Mouse (Mus musculus) lung, embryonic 15.5 days (tissue): ENCODE measurements around the gene Apol9b. TPM values are rescaled to one million over a fixed set of nuclear protein-coding genes. Genes with fewer than 3 reads are reported as not detected.

Source experiments
- ATAC-seq: fragments of 200-750 bp; cut with Nextera tagmentation; 2 replicates; pipeline ENCODE4 v1.8.0; 2017; ENCODE audit warnings: moderate number of reproducible peaks, borderline replicate concordance; ENCODE audit not compliant: low FRiP score, low TSS enrichment; ENCODE audit errors: extremely low read depth
- H3K27ac ChIP-seq: fragments of 300-500 bp; sonication (generic); 2 replicates; pipeline ENCODE4 v1.5.1; 2015; ENCODE audit warnings: moderate library complexity, mild to moderate bottlenecking, inconsistent platforms
- H3K27me3 ChIP-seq: fragments of 300-500 bp; sonication (generic); 2 replicates; pipeline ENCODE4 v1.6.1; 2015; ENCODE audit warnings: inconsistent platforms
- H3K36me3 ChIP-seq: fragments of 300-500 bp; sonication (generic); 2 replicates; pipeline ENCODE4 v1.6.1; 2015; ENCODE audit warnings: inconsistent platforms
- H3K4me1 ChIP-seq: fragments of 300-500 bp; sonication (generic); 2 replicates; pipeline ENCODE4 v1.6.1; 2015; ENCODE audit warnings: inconsistent platforms
- H3K4me2 ChIP-seq: fragments of 300-500 bp; sonication (generic); 2 replicates; pipeline ENCODE4 v1.6.1; 2015; ENCODE audit warnings: inconsistent platforms, mild to moderate bottlenecking, moderate library complexity
- H3K4me3 ChIP-seq: fragments of 300-500 bp; sonication (generic); 2 replicates; pipeline ENCODE4 v1.5.1; 2015; ENCODE audit warnings: mild to moderate bottlenecking, inconsistent platforms
- H3K9ac ChIP-seq: fragments of 300-500 bp; sonication (generic); 2 replicates; pipeline ENCODE4 v1.6.1; 2015; ENCODE audit warnings: inconsistent platforms
- H3K9me3 ChIP-seq: fragments of 300-500 bp; sonication (generic); 2 replicates; pipeline ENCODE4 v1.6.1; 2016; ENCODE audit warnings: inconsistent platforms
- WGBS: fragments of 180-500 bp; shearing (Covaris S2); methylation state at CpG from one replicate; pipeline ENCODE4 v1.1.7; 2015; 5-methylcytosine and 5-hydroxymethylcytosine counted together
- polyA plus RNA-seq: library from polyadenylated mRNA; unstranded; fragments of >200 nt; fragmentation: Nextera tagmentation; extraction: Ambion mirVana; gene quantifications from 2 replicates; pipeline ENCODE4 v1.2.1, GENCODE M21; 2015

Apol9b gene
- polyA plus RNA-seq, 1 experiment from 2014 or later = not detected

DNA sequence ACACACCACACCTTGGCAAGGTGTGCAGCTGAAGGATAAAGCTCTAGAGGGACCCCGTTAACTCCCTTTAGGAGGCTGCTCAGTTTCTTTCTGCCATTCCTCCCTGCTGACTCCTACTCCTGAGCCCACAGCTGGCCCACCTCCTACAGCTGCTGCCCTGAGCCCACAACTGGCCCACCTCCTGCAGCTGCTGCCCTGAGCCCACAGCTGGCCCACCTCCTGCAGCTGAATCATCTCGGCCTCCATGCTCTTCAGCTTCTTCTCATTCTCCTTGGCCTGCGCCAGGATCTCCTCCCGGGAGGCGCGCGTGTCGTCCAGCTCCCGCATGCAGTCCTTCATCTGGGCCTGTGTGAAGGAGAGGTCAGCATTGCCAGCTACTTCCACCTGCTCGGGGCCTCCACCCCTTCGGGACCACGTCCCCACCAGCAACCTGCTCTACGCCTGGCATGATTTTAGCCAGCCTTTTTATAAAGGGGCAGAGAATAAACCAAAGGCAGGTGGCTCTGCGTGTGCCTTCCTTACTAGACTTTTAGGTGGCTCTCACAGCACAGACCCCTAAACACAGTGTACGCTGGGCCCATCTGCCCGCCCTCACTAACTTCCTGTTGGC lies 36.8 kb downstream of the Apol9b start:
- H3K4me1 ChIP-seq = 0 out of 2 replicates have a peak, but pooled peaks cover 5% of the 10 kb centered on the region
- 89% methylated on average over 16 of the region's 16 CpGs for WGBS
- H3K9me3 ChIP-seq = no peaks in the 10 kb centered on the region
- ATAC-seq = no peak
- H3K36me3 ChIP-seq = peaks cover 100% of the 10 kb centered on the region
- H3K9ac ChIP-seq = no peak overlapping the region
- H3K4me3 ChIP-seq = no peak overlapping the region
- peak overlapping the region; percentile 3 for H3K27ac ChIP-seq
- H3K27me3 ChIP-seq = no peaks in the 10 kb centered on the region
- H3K4me2 ChIP-seq = no peak overlapping the region

DNA sequence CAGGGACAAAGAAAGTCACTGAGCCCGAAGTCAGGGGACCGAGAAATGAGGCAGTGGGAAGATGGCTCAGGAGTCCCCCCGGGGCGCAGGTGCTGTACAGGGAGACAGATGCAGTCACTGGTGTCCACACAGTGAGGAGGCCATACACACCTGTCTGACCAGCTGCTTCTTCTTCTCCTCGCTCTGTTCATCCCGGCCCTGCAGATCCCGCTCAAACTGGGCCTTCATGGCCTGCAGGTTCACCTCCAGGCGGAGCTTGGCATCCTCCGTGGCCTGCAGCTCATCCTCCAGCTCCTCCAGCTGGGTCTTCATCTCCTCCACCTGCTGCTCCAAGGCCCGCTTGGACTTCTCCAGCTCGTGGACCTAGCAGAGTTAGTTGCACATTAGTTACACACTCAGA lies 38.1 kb downstream of the Apol9b start:
- no peak for ATAC-seq
- Histone ChIP-seq H3K36me3 (peaks cover 100% of the 10 kb centered on the region), H3K27me3 (no peaks in the 10 kb centered on the region), H3K9ac (no peak overlapping the region), H3K9me3 (no peaks in the 10 kb centered on the region), H3K4me1 (0 out of 2 replicates have a peak, but pooled peaks cover 5% of the 10 kb centered on the region), H3K4me3 (no peak overlapping the region), H3K4me2 (no peak overlapping the region), H3K27ac (no peak overlapping the region)
- 87% methylated on average over 10 of the region's 11 CpGs for WGBS

GRCm38 (mm10) chr15:77770341-77770740 lies 41.5 kb downstream of the Apol9b start:
- Histone ChIP-seq H3K27me3 (no peaks in the 10 kb centered on the region), H3K4me1 (no peaks in the 10 kb centered on the region), H3K9me3 (no peaks in the 10 kb centered on the region), H3K9ac (no peak overlapping the region), H3K36me3 (peaks cover 98% of the 10 kb centered on the region), H3K4me3 (no peak overlapping the region), H3K4me2 (no peak overlapping the region), H3K27ac (no peak overlapping the region)
- ATAC-seq = no peak
- WGBS = 91% methylated on average over 5 of the region's 5 CpGs

DNA sequence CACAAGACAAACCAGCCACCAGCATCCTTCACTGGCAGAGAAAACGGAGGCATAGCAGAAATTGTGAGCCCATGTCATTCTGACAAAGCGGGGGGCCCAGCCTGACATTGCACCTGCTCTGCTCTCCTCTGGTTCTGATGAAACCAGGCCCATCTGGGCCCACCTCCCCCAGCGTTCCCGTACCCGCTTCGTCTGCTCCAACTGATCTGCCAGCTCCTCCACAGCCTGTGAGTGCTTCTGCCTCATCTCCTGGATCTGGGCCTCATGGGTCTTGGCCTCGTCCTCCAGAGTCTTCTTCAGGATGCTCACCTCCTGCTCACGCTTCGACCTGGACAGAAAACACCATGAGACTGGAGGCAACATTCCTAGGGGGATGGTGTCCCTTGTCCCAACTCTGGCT lies 42.1 kb downstream of the Apol9b start:
- H3K9ac ChIP-seq = no peak overlapping the region
- no peak for ATAC-seq
- no peak overlapping the region for H3K4me2 ChIP-seq
- no peak overlapping the region for H3K4me3 ChIP-seq
- WGBS = 92% methylated on average over 9 of the region's 9 CpGs
- no peaks in the 10 kb centered on the region for H3K4me1 ChIP-seq
- no peaks in the 10 kb centered on the region for H3K9me3 ChIP-seq
- H3K27ac ChIP-seq = no peak overlapping the region
- H3K36me3 ChIP-seq = peaks cover 98% of the 10 kb centered on the region
- no peaks in the 10 kb centered on the region for H3K27me3 ChIP-seq

- Histone ChIP-seq H3K27me3 (no peaks in the 10 kb centered on the region), H3K4me1 (no peaks in the 10 kb centered on the region), H3K9me3 (no peaks in the 10 kb centered on the region), H3K27ac (no peak overlapping the region), H3K9ac (no peak overlapping the region), H3K4me2 (no peak overlapping the region), H3K36me3 (peaks cover 98% of the 10 kb centered on the region), H3K4me3 (no peak overlapping the region)
- no peak for ATAC-seq
- 86% methylated on average over 19 of the region's 19 CpGs for WGBS
Observed at GRCm38 (mm10) chr15:77773099-77773915, 44.5 kb downstream of the Apol9b start.

GRCm38 (mm10) chr15:77774303-77774702 lies 45.5 kb downstream of the Apol9b start:
- Histone ChIP-seq H3K9ac (no peak overlapping the region), H3K36me3 (peaks cover 98% of the 10 kb centered on the region), H3K4me2 (no peak overlapping the region), H3K4me3 (no peak overlapping the region), H3K27me3 (no peaks in the 10 kb centered on the region), H3K9me3 (no peaks in the 10 kb centered on the region), H3K27ac (no peak overlapping the region), H3K4me1 (no peaks in the 10 kb centered on the region)
- 90% methylated on average over 10 of the region's 10 CpGs for WGBS
- no peak for ATAC-seq

DNA sequence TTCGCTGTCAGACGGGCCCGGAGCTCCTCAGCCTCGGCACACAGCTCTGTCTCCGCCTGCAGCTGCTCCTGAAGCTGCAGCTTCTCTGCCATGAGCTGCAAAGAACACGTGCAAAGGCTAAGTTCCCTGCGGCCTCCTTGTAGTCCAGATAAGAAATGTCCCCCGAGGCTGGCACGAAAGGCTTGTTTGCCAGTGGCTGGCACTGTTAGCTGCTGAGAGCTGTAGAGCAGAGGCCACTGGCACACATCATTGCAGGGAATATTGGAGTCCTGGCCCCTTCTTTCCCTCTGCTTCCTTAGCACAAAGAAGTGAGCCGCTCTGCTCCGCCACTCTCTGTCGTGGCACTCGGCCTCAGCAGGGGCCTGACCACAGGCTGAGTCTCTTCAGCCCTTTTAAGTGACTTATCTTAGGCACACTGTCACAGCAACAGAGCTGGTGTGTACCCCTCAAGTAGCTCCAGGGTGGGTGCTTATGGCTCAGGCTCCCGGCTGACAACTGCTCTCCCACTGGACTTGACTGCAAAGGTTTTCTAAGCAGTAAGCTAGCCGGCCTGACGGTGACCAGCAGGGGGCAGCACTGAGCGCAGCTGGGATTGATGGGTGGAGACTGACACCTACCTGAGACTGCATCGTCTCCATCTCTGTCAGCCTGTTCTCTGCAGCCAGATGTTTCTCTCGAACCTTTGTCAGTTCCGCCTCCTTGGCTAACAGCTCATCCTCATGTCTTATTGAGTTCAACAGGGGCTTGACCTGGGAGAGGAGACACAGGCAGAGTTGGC lies 46.5 kb downstream of the Apol9b start:
- Histone ChIP-seq H3K4me1 (no peaks in the 10 kb centered on the region), H3K4me3 (no peak overlapping the region), H3K36me3 (peaks cover 97% of the 10 kb centered on the region), H3K4me2 (no peak overlapping the region), H3K27ac (no peak overlapping the region), H3K9me3 (no peaks in the 10 kb centered on the region), H3K27me3 (no peaks in the 10 kb centered on the region), H3K9ac (no peak overlapping the region)
- 68% methylated on average over 20 of the region's 20 CpGs for WGBS
- 0 out of 2 replicates have a peak, but pooled peaks have one; percentile 10 for ATAC-seq

GRCm38 (mm10) chr15:77782449-77783014 lies 53.7 kb downstream of the Apol9b start:
- WGBS = 73% methylated on average over 11 of the region's 11 CpGs
- H3K4me3 ChIP-seq = no peak overlapping the region
- no peak for ATAC-seq
- peaks cover 99% of the 10 kb centered on the region for H3K36me3 ChIP-seq
- H3K9me3 ChIP-seq = no peaks in the 10 kb centered on the region
- H3K27me3 ChIP-seq = no peaks in the 10 kb centered on the region
- no peaks in the 10 kb centered on the region for H3K4me1 ChIP-seq
- no peak overlapping the region for H3K27ac ChIP-seq
- H3K9ac ChIP-seq = no peak overlapping the region
- no peak overlapping the region for H3K4me2 ChIP-seq

DNA sequence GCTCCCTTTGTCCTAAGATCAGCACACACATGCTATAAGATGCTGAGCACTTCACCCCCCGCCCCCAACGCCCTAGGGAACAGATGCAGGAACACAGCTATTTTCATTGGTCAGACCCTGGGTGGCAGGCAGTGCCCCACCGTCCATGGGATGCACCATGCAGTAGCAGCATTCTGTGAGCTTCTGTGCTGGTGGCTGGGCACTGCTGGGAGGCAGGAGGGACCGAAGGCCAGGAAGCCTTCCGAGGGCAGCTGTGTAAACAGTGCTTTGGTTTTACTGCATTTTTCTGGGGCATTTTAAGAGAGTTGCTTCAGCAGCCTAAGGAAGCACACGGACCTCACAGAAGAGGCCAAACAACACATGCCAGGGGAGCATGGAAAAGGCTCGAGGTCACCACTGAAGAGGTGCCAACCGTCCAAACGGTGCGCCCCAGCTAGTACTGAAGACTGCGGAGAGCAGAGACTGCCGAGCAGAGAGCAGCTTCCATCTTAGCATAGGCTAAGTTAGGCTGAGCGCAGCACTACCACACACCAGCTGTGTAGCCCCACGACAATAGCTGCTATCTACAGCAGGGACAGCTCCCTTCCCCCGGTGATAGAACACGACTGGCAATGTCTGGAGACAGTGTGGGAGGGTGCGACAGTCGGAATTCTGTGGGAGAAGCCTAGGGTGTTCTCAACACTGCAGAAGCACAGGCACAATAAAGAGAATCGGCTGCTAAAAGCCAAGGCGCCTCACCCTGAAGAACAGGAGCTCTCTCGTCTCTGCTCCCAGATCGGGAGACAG lies 55.4 kb downstream of the Apol9b start:
- no peak overlapping the region for H3K9ac ChIP-seq
- no peak for ATAC-seq
- WGBS = 64% methylated on average over 22 of the region's 22 CpGs

GRCm38 (mm10) chr15:77785807-77786206 lies 57.0 kb downstream of the Apol9b start:
- ATAC-seq = no peak
- H3K36me3 ChIP-seq = peaks cover 99% of the 10 kb centered on the region
- 88% methylated on average over 1 of the region's 1 CpGs for WGBS
- no peaks in the 10 kb centered on the region for H3K4me1 ChIP-seq
- H3K4me2 ChIP-seq = no peak overlapping the region
- no peak overlapping the region for H3K4me3 ChIP-seq
- no peaks in the 10 kb centered on the region for H3K9me3 ChIP-seq
- no peaks in the 10 kb centered on the region for H3K27me3 ChIP-seq
- H3K9ac ChIP-seq = no peak overlapping the region
- H3K27ac ChIP-seq = no peak overlapping the region

More for the DNA sequence above, 55.4 kb downstream of the Apol9b start:
- H3K9me3 ChIP-seq = no peaks in the 10 kb centered on the region
- H3K4me1 ChIP-seq = no peaks in the 10 kb centered on the region
- peaks cover 98% of the 10 kb centered on the region for H3K36me3 ChIP-seq
- H3K4me3 ChIP-seq = no peak overlapping the region
- no peak overlapping the region for H3K4me2 ChIP-seq
- no peaks in the 10 kb centered on the region for H3K27me3 ChIP-seq
- H3K27ac ChIP-seq = no peak overlapping the region
